Mouse (Mus musculus) MN1 (cell line): ENCODE results near the gene Tm2d1.
A peak's percentile ranks its signal among the peaks of the same experiment; 100 is the strongest.

Experiments
- DNase-seq: peaks from one replicate; pipeline ENCODE4 v3.0.0-alpha.2; 2016; ENCODE audit warnings: low spot score

Gene Tm2d1

DNA sequence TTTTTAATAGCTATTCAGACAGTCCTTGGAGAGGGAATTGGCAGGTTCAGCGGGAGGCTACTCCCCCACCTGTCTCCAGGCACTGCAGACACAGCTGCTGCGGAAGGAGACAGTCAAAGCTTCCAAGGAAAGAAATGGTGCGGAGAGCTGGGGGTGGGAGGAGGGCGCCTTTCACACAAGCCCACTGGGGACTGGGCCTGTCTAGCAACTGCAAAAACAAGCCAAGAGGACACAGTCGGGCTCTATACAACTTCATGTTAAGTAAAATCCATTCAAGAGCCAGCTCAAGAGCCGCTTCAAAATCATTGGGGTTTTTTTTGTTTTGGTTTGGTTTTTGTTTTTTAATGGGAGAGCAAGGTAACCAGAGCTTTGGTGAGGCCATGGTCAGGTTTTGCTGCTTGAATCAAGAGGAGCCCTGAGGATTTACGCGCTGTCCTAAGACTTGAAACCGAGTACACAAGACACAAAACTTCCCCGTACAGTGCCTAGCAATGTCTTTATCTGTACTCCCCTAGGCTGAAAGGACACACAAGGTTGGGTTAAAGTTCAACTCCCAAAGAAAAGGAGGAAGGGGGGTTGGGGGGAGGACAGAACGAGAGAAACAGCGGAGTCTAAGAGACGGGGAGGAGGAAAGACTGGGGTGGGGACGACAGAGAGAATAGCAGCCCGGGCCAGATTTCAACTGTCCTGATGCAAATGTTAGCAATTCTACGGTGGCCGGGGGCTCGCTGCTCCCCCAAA, 61.6 kb downstream of the Tm2d1 start:
- peak; percentile 20 for DNase-seq

DNA sequence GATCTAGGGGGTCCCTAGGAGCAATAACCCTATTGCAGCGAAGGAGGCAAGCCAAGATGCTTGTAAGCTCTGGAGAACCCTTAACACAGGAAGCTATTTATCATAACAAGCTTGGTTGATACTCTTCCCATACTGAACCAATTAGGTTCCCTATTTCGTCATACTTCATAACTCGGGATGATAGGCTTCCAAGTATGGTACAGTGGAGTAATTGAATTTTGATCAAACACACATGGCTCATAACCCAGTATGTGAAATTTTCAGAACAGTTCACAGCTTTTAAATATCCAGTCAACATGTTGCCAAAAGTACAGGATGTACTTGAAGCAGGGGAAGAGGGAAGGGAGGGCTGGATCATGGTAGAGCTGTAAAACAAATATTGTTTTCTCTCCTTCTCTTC, 64.3 kb downstream of the Tm2d1 start:
- DNase-seq, result no peak

GRCm38 (mm10) chr4:98317149-98317548, 66.0 kb downstream of the Tm2d1 start:
- no peak for DNase-seq
